Mouse (Mus musculus) embryonic facial prominence, embryonic 10.5 days (tissue): ENCODE results near the gene Mtr. TPM values are rescaled to one million over a fixed set of nuclear protein-coding genes. Genes with fewer than 3 reads are reported as not detected.

ENCODE experiments used
- DNase-seq: peaks from one replicate; pipeline ENCODE4 v3.0.0-alpha.2; 2017; ENCODE audit warnings: low spot score
- H3K27ac ChIP-seq: fragments of 300-500 bp; sonication (generic); replicated peaks from 2 replicates; pipeline ENCODE4 v1.5.1; 2016; ENCODE audit warnings: mild to moderate bottlenecking
- H3K27me3 ChIP-seq: fragments of 300-500 bp; sonication (generic); replicated peaks from 2 replicates; pipeline ENCODE4 v1.6.1; 2016; ENCODE audit warnings: low read depth, mild to moderate bottlenecking; ENCODE audit not compliant: poor library complexity, severe bottlenecking
- H3K36me3 ChIP-seq: fragments of 300-500 bp; sonication (generic); replicated peaks from 2 replicates; pipeline ENCODE4 v1.6.1; 2016; ENCODE audit warnings: mild to moderate bottlenecking, moderate library complexity
- H3K4me1 ChIP-seq: fragments of 300-500 bp; sonication (generic); 2 replicates; pipeline ENCODE4 v1.6.1; 2016
- H3K4me3 ChIP-seq: fragments of 300-500 bp; sonication (generic); 2 replicates; pipeline ENCODE4 v1.5.1; 2016; ENCODE audit warnings: mild to moderate bottlenecking, moderate library complexity
- H3K9me3 ChIP-seq: fragments of 300-500 bp; sonication (generic); 2 replicates; pipeline ENCODE4 v1.6.1; 2016; ENCODE audit warnings: mild to moderate bottlenecking
- WGBS: fragments of 180-500 bp; shearing (Covaris S2); methylation state at CpG from one replicate; pipeline ENCODE4 v1.1.7; 2016; 5-methylcytosine and 5-hydroxymethylcytosine counted together
- polyA plus RNA-seq: library from polyadenylated mRNA; unstranded; fragments of >200 nt; fragmentation: Nextera tagmentation; extraction: Ambion mirVana; gene quantifications from 2 replicates; pipeline ENCODE4 v1.2.1, GENCODE M21; 2016

The Mtr gene
- polyA plus RNA-seq, 1 experiment from 2014 or later: 22.6 TPM

DNA sequence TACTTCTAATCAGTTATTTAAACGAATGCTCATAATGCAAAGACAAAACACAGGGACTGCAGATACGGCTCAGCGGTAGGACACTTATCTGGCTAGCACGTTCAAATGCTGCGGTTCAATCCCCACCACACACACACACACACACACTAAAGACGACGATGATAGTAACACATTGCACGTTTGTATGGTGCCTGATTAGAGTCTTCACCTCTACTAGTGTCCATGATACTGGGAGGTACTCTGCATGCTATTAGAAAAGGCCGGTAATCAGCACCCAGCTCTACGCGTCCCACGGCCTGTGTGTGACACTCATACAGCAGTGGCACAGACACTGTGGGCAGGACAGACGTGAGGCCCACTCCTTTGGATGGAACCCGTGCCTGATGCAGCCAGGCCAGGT is 39.3 kb downstream of the Mtr start:
- H3K9me3 ChIP-seq: no peaks in the 10 kb centered on the region
- H3K27ac ChIP-seq: no peak overlapping the region
- 94% methylated on average over 14 of the region's 14 CpGs for WGBS
- H3K27me3 ChIP-seq: no peaks in the 10 kb centered on the region
- no peak overlapping the region for H3K4me3 ChIP-seq
- H3K4me1 ChIP-seq: no peaks in the 10 kb centered on the region
- no peak for DNase-seq
- peaks cover 91% of the 10 kb centered on the region for H3K36me3 ChIP-seq

DNA sequence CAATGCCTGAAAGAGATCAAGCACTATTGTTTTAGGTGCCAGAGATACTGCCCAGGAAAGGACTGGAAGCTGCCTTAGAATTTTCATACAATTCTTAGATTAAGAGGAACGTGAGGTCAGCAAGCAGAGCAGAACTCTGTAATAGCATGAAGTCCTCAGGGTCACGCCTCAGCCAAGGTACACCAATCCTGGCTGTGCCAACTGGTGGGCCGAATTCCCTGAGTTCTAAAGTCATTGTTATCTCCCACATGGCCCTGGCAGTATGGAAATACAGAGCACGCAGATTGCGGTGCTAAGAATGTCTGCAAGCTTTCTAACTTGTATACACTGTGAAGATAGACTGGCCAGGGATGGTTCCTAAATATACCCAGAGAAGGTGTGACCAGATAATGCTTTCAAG is 43.0 kb downstream of the Mtr start:
- no peak overlapping the region for H3K4me3 ChIP-seq
- DNase-seq: no peak
- no peaks in the 10 kb centered on the region for H3K27me3 ChIP-seq
- H3K9me3 ChIP-seq: no peaks in the 10 kb centered on the region
- H3K27ac ChIP-seq: no peak overlapping the region
- H3K36me3 ChIP-seq: peaks cover 88% of the 10 kb centered on the region
- no peaks in the 10 kb centered on the region for H3K4me1 ChIP-seq
- 90% methylated on average over 5 of the region's 5 CpGs for WGBS

DNA sequence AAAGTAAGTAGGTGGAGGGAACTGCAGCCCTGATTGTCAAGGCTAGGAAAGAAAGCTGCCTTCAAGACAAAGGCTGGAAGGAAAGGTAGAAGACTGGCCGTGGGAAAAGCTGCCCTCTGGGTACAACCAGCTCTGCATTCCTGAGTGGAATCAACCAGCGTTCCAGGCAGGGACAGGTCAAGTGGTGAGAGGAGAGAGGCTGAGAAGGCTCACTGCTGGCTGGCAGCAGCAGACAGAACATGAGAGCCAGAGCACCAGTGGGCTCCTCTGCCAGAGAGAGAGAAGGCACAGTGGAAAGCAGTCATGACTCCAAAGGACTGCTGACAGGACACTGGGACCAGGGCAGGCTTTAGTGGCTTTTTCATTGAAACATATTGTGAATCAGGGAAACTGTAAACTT is 46.9 kb downstream of the Mtr start:
- 65% methylated on average over 2 of the region's 2 CpGs for WGBS
- no peak overlapping the region for H3K27ac ChIP-seq
- no peak overlapping the region for H3K4me3 ChIP-seq
- H3K4me1 ChIP-seq: no peaks in the 10 kb centered on the region
- peaks cover 80% of the 10 kb centered on the region for H3K36me3 ChIP-seq
- H3K9me3 ChIP-seq: no peaks in the 10 kb centered on the region
- DNase-seq: no peak
- H3K27me3 ChIP-seq: no peaks in the 10 kb centered on the region

DNA sequence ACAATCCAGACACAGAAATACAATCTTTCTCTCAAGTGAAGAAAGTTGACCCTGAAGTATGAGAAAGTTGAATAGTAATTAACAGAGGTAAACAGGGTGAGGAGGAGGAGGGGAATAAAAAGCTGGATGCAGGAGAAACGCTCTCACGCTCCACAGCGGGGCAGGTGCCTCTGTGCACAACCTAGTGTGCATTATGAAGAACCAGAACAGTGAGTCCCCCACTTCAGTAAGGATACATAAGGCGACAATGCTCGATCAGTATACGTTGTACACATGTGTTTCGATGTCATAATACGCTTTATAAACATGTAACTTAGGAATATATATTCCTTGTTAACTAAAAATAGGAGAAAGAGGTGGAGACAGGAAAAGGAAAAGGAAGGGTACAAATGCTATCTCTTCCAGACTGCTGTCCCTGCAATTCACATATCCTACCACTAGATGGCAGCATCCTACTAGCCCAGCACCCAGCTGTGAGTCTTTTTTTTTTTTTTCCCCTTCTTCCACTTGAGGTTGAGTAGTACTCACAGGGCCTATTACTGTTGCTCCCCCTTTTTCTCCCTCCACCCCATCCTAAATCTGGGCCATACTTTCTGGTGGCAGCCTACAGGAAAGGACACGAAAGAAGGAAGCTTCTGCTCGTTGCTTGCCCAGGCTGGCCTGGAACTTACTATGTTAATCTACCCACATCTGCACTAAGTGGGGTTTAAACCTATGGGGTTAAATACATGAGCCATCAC is 47.7 kb downstream of the Mtr start:
- no peak overlapping the region for H3K27ac ChIP-seq
- H3K9me3 ChIP-seq: no peaks in the 10 kb centered on the region
- H3K27me3 ChIP-seq: no peaks in the 10 kb centered on the region
- no peaks in the 10 kb centered on the region for H3K4me1 ChIP-seq
- DNase-seq: peak; percentile 50
- WGBS: 75% methylated on average over 10 of the region's 10 CpGs
- H3K36me3 ChIP-seq: peaks cover 82% of the 10 kb centered on the region
- no peak overlapping the region for H3K4me3 ChIP-seq

DNA sequence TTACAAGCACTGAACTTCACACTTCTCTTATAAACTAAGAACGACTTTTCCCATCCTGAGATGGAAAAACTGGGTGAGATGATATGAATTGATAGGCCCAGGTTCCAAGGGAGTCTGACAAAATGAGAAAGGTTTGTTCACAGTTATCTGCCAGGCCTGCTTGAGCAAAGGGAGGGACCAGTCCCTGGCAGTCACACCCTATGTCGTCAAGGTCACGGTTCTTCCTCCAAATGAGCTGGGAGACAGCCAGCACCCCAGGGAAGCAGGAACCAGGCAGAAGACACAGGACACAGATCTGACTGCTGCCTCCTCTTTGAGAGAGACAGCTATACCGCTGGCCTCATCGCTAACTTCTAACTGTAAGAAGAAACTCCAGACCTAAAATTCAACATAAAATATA is 57.5 kb downstream of the Mtr start:
- Histone ChIP-seq H3K4me1 (no peaks in the 10 kb centered on the region), H3K27ac (no peak overlapping the region), H3K4me3 (no peak overlapping the region), H3K36me3 (peaks cover 75% of the 10 kb centered on the region), H3K9me3 (no peaks in the 10 kb centered on the region), H3K27me3 (no peaks in the 10 kb centered on the region)
- 89% methylated on average over 5 of the region's 5 CpGs for WGBS
- DNase-seq: no peak

DNA sequence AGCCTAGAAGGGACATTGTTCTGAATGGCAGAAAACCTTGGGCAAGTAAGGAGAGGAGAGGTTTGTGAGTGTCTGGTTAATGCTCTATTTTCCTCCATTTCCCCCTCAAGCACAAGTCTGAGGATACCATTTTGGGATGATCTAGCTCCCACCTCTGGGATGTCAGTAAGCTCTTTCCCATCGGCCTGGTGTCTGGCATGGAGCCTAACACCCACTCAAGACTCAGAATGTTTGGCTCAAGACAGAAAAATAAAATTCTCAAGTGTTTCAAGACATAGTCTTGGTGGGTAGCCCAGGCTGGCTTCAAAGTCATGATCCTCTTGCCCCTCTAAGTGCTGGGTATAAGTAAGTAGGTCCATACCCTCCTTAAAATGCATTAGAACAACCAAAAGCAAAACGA is 59.4 kb downstream of the Mtr start:
- no peaks in the 10 kb centered on the region for H3K27me3 ChIP-seq
- H3K36me3 ChIP-seq: peaks cover 76% of the 10 kb centered on the region
- no peaks in the 10 kb centered on the region for H3K9me3 ChIP-seq
- DNase-seq: no peak
- no peaks in the 10 kb centered on the region for H3K4me1 ChIP-seq
- H3K27ac ChIP-seq: no peak overlapping the region
- WGBS: 95% methylated on average over 2 of the region's 2 CpGs
- no peak overlapping the region for H3K4me3 ChIP-seq

DNA sequence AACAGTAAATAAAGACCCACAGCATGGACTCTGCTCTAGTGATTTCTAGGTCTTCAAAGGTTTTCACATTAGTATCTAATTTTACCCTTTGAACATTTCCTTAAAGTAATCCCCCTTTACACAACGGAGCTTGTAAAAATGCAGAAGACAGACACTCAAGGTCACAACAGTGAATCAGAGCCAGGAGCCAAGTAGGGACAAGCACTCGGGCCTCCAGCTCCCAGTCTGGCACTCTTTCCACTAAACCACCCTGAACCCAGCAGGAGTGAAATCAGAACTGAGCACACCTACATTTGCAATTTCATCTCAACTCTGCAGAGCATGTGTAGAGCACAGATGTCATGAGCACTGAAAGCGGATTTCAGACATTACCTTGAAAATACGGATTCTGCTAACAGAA is 61.1 kb downstream of the Mtr start:
- H3K27me3 ChIP-seq: no peaks in the 10 kb centered on the region
- no peak overlapping the region for H3K4me3 ChIP-seq
- peaks cover 92% of the 10 kb centered on the region for H3K36me3 ChIP-seq
- WGBS: 91% methylated on average over 4 of the region's 4 CpGs
- H3K27ac ChIP-seq: no peak overlapping the region
- no peak for DNase-seq
- no peaks in the 10 kb centered on the region for H3K4me1 ChIP-seq
- H3K9me3 ChIP-seq: no peaks in the 10 kb centered on the region

DNA sequence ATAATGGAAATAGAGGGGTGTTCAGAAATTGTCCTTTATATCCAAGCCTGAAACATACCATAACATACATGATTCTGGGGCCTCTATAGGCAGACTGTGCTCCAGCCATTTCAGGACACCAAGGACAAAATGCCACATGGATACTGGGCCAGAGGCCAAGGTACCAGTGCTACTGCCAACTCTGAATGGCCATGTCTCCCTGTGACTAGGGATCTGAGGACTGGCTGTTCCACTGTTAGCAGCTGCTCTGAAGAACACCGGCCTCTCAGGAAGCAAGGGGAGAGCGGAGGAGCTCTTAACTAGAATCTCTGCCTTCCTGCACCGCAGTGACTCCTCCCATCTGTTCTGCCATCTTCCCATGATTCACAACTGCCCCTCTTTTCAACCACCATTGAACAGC is 61.9 kb downstream of the Mtr start:
- DNase-seq: no peak
- 96% methylated on average over 3 of the region's 3 CpGs for WGBS
- Histone ChIP-seq H3K4me3 (no peak overlapping the region), H3K4me1 (no peaks in the 10 kb centered on the region), H3K27me3 (no peaks in the 10 kb centered on the region), H3K9me3 (no peaks in the 10 kb centered on the region), H3K36me3 (peaks cover 93% of the 10 kb centered on the region), H3K27ac (no peak overlapping the region)

DNA sequence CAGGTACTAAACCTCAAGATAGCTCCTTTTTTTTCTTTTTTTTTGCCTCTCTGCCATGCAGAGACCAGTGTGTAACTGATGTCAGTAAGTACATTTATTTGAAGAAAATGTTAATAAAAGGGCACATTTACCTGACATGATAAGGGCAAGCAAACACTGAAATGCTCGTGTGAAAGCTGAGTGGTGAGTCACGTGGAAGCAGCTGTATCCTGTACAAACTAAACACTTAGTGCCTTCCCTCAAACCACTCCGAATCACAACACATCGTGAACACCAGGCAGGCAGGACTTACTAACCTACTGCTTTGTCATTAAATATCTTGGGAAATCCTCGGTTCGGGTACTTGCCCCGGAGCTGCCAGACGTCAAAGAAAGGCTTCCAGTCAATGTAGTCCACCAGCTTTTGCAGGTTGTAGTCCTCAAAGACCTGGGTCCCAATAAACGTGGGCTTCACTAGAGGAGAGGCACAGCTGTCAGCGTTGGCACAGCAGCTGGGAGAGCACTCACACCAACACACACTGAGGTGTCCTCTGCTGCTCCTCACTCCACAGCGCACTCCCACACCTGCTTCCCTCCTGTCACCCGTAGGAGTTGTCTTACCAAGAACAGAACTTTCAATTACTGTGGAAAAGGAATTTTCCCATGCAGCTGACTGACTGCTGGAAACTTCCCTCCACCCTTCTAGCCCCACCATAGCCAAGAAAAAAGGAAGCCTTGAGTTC is 62.8 kb downstream of the Mtr start:
- H3K9me3 ChIP-seq: no peaks in the 10 kb centered on the region
- WGBS: 87% methylated on average over 12 of the region's 12 CpGs
- peaks cover 90% of the 10 kb centered on the region for H3K36me3 ChIP-seq
- H3K27ac ChIP-seq: no peak overlapping the region
- DNase-seq: no peak
- no peak overlapping the region for H3K4me3 ChIP-seq
- H3K4me1 ChIP-seq: no peaks in the 10 kb centered on the region
- H3K27me3 ChIP-seq: no peaks in the 10 kb centered on the region

DNA sequence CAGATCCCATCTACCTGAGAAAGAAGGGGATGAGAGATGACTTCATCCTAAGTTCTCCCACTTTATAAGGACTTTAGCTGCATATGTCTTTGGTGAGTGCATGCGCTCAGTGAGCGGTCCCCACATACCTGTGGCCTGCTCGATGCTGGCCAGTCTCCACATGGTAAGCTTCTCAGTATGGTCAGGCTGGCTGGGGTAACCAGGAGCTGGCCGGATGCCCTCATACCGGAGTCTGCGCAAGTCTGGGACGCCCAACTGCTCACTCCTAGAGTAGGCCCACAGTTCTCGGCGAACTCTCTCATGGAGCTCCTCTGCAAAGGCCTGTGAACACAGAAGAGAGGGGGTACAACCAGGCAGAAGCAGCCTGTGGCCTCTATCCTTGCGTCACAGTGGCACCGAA is 68.7 kb downstream of the Mtr start:
- DNase-seq: no peak
- no peaks in the 10 kb centered on the region for H3K4me1 ChIP-seq
- H3K4me3 ChIP-seq: no peak overlapping the region
- H3K36me3 ChIP-seq: peaks cover 84% of the 10 kb centered on the region
- H3K27ac ChIP-seq: no peak overlapping the region
- H3K27me3 ChIP-seq: no peaks in the 10 kb centered on the region
- H3K9me3 ChIP-seq: no peaks in the 10 kb centered on the region
- 97% methylated on average over 11 of the region's 11 CpGs for WGBS

DNA sequence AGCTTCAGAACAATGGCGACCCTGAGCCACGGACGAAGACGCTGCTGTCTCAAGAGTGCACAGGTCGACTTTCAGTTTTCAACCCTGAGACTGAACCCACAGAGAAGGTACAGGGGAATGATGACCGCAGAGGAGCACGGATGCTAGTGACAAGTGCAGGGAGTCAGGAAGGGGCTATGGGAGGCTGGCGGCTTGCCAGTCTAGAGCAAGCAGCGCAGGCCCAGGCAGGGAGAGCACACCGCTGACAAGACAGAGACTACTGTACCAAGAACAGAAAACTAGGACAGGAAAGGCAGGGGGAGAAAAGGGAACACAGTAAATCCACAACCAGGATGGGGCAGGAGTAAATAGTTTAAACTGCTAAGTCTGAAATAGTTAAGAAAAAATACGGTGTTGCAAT is 69.1 kb downstream of the Mtr start:
- 90% methylated on average over 11 of the region's 11 CpGs for WGBS
- H3K4me3 ChIP-seq: no peak overlapping the region
- no peak for DNase-seq
- no peak overlapping the region for H3K27ac ChIP-seq
- no peaks in the 10 kb centered on the region for H3K27me3 ChIP-seq
- no peaks in the 10 kb centered on the region for H3K4me1 ChIP-seq
- peaks cover 83% of the 10 kb centered on the region for H3K36me3 ChIP-seq
- H3K9me3 ChIP-seq: no peaks in the 10 kb centered on the region

DNA sequence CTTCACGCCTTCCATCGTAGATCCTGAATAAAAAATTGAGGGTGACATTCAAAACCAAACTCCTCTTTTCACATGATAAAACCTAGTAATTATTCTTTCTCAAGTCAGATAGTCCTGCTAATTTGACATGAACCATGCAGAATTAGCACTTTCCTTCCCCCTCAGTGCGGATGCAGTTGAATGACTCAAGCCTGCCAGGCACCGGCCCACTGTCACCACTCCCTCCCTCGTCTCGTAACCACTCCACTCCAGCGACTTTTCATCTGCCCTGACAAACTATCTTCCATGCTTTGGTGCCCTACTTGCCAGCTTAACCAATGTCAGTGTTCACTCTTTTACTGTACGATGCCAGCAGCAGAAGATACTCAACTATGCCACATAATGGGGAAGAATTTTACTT is 78.4 kb downstream of the Mtr start:
- Histone ChIP-seq H3K27ac (no peak overlapping the region), H3K27me3 (no peaks in the 10 kb centered on the region), H3K36me3 (peaks cover 9% of the 10 kb centered on the region), H3K4me1 (0 out of 2 replicates have a peak, but pooled peaks cover 6% of the 10 kb centered on the region), H3K4me3 (no peak overlapping the region), H3K9me3 (no peaks in the 10 kb centered on the region)
- WGBS: 77% methylated on average over 8 of the region's 8 CpGs
- DNase-seq: no peak

DNA sequence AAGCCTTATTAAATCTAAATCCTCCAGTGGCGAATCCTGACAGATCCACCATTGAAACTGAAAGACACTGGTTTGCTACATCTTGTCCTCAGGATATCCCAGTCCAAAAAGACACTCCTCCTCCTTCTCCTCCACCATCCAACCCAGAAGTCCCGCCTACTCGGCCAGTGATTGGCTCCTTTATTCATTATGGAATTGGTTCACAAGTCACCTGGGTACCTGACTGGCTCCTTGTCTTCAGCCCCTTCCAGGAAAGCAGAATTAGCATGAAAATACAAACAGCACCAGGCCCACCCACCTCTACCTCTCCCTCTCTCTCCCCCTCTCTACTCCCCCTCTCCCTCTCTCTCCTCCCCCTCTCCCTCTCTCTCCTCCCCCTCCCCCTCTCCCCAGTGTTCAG is 81.2 kb downstream of the Mtr start:
- WGBS: 22% methylated on average over 3 of the region's 3 CpGs
- DNase-seq: no peak
- H3K4me1 ChIP-seq: 0 out of 2 replicates have a peak, but pooled peaks cover 6% of the 10 kb centered on the region

More for the DNA sequence above, 81.2 kb downstream of the Mtr start:
- Histone ChIP-seq H3K27ac (no peak overlapping the region), H3K4me3 (no peak overlapping the region), H3K27me3 (no peaks in the 10 kb centered on the region), H3K36me3 (no peaks in the 10 kb centered on the region), H3K9me3 (no peaks in the 10 kb centered on the region)
